Mouse (Mus musculus) midbrain, postnatal 0 days (tissue): ENCODE data around the gene Rnf144a. TPM values are rescaled to one million over a fixed set of nuclear protein-coding genes. Genes with fewer than 3 reads are reported as not detected.

Experiments
- ATAC-seq: fragments of 200-750 bp; cut with Nextera tagmentation; 2 replicates; pipeline ENCODE4 v1.8.0; 2017; ENCODE audit warnings: moderate number of reproducible peaks, mild to moderate bottlenecking, moderate TSS enrichment, moderate library complexity; ENCODE audit not compliant: low FRiP score
- DNase-seq: peaks from one replicate; pipeline ENCODE4 v3.0.0-alpha.2; 2015; ENCODE audit warnings: low spot score
- H3K27ac ChIP-seq: fragments of 300-500 bp; sonication (generic); 2 replicates; pipeline ENCODE4 v1.5.1; 2014; ENCODE audit warnings: low read depth, mild to moderate bottlenecking, low read length, mixed read lengths
- H3K27me3 ChIP-seq: fragments of 300-500 bp; sonication (generic); 2 replicates; pipeline ENCODE4 v1.6.1; 2014; ENCODE audit warnings: low read length, control low read depth, mixed read lengths; ENCODE audit not compliant: insufficient read depth
- H3K36me3 ChIP-seq: fragments of 300-500 bp; sonication (generic); 2 replicates; pipeline ENCODE4 v1.6.1; 2014; ENCODE audit warnings: low read length, control low read depth, mixed read lengths; ENCODE audit not compliant: insufficient read depth
- H3K4me1 ChIP-seq: fragments of 300-500 bp; sonication (generic); 2 replicates; pipeline ENCODE4 v1.6.1; 2014; ENCODE audit warnings: mild to moderate bottlenecking, control low read depth, antibody characterized with exemption, low read length, mixed read lengths; ENCODE audit not compliant: insufficient read depth
- H3K4me2 ChIP-seq: fragments of 300-500 bp; sonication (generic); 2 replicates; pipeline ENCODE4 v1.6.1; 2014; ENCODE audit warnings: low read depth, mild to moderate bottlenecking, low read length, mixed read lengths; ENCODE audit not compliant: poor library complexity, severe bottlenecking
- H3K4me3 ChIP-seq: fragments of 300-500 bp; sonication (generic); 2 replicates; pipeline ENCODE4 v1.5.1; 2014; ENCODE audit warnings: low read depth, mild to moderate bottlenecking, low read length, moderate library complexity
- H3K9ac ChIP-seq: fragments of 300-500 bp; sonication (generic); replicated peaks from 2 replicates; pipeline ENCODE4 v1.6.1; 2014; ENCODE audit warnings: mild to moderate bottlenecking, low read length, moderate library complexity, mixed read lengths; ENCODE audit not compliant: poor library complexity, severe bottlenecking
- H3K9me3 ChIP-seq: fragments of 300-500 bp; sonication (generic); 2 replicates; pipeline ENCODE4 v1.6.1; 2016; ENCODE audit warnings: low read length, control low read depth
- CTCF ChIP-seq: IDR thresholded peaks from 2 replicates; pipeline ENCODE4 v1.5.1; 2016; ENCODE audit warnings: antibody characterized with exemption, mild to moderate bottlenecking
- WGBS: fragments of 180-500 bp; shearing (Covaris S2); extraction: QIAGEN DNeasy Blood & Tissue Kit; methylation state at CpG from one replicate; pipeline ENCODE4 v1.1.7; 2014; 5-methylcytosine and 5-hydroxymethylcytosine counted together
- polyA plus RNA-seq: library from polyadenylated mRNA; unstranded; fragments of >200 nt; fragmentation: Nextera tagmentation; extraction: Ambion mirVana; gene quantifications from 2 replicates; pipeline ENCODE4 v1.2.1, GENCODE M21; 2015
- total RNA-seq: library from RNA; depleted of rRNA; stranded (reverse); fragments of >200 nt; gene quantifications from 2 replicates; pipeline ENCODE4 v1.2.3, GENCODE M21; 2014

Gene Rnf144a
- total and polyA plus RNA-seq, 2 experiments from 2014 or later: 22.0 to 32.0 TPM

DNA sequence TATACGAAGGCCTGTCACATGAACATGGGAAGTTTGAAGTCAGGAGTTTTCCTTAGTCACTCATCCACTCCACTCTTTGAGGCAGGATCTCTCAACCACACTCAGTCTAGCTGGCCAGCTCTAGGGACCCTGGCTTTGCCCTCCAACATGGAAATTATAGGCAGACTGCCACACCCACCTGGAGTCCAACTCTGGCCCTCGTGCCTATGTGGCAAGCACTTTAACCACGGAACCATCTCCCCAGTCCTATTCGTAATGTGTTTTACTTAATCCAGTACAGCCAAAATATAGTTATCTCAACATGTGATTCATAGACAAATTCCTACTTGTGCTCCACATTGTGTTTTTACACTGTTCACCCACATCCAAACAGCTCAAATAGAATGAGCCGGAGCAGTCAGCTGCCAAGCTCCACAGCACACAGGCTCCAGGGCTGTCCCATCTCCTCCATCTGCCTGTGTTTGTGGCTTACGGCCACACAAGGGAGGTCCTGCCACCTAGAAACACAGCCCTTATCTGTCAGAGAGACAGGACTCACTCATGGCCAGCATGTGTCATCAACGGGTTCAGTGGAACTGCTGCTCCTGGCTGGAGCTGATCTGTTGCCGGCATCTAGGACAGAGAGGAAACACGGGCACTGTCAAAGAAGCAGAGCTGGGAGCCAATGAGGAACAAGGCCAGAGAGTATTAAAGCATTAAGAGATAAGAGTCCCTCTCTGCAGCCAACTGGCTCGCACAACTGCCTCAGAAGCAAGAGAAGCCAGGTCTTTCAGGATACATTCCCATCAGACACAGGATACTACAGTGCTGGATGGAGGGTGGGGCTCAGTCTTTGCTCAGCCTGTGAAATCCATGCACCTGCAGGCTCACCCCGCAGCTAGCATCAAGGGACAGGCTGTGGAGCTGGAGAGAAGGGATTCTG is 10.0 kb downstream of the Rnf144a start:
- DNase-seq (no peak), ATAC-seq (no peak)
- H3K4me2 ChIP-seq: no peak overlapping the region

DNA sequence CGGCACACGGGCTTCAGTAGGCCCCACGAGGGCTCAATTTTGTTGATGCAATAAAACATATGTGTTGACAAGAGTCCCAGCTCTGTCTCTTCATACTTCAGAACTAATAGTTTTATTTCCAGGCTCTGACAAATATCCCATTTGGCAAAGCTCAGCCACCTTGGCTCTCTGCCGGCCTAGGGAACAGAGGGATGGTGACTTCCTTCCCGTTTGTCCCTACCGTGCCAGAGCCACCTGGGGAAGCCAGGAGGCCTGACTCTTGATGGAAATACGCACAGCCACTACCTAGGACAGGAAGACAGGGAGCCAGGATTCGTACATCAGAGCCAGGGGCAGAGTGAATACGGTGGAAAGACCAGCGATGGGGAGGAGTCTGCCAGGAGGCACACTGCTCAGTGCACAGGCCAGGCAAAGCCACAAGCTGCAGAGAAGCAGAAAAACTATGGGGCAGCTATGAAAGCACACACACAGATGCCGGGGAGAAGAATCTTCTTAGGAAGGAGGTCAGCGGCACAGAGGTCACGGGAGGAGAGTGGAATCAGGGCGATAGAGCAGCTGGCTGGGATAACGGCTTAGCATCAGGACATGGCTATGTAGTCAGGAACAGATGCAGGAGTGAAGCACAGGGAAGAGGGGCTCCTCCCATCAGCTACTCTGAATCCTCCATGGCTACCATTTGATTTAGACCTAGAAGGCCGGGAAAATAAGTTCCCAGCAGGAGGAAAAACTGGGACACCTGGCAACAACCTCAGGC is 11.5 kb downstream of the Rnf144a start:
- H3K27me3 ChIP-seq: no peaks in the 10 kb centered on the region
- H3K9ac ChIP-seq: no peak overlapping the region
- TF ChIP-seq CTCF: no peak
- H3K27ac ChIP-seq: no peak overlapping the region
- 88% methylated on average over 16 of the region's 16 CpGs for WGBS
- ATAC-seq (no peak), DNase-seq (no peak)
- H3K9me3 ChIP-seq: no peaks in the 10 kb centered on the region
- no peak overlapping the region for H3K4me3 ChIP-seq
- peaks cover 2% of the 10 kb centered on the region; the same call in 1 of the 2 replicates for H3K36me3 ChIP-seq
- H3K4me2 ChIP-seq: no peak overlapping the region
- H3K4me1 ChIP-seq: no peaks in the 10 kb centered on the region

More for the DNA sequence above, 10.0 kb downstream of the Rnf144a start:
- Histone ChIP-seq H3K9ac (no peak overlapping the region), H3K4me3 (no peak overlapping the region), H3K27me3 (no peaks in the 10 kb centered on the region), H3K9me3 (no peaks in the 10 kb centered on the region), H3K27ac (peak overlapping the region; percentile 59), H3K36me3 (peaks cover 4% of the 10 kb centered on the region; the same call in 1 of the 2 replicates), H3K4me1 (no peaks in the 10 kb centered on the region)
- no peak for TF ChIP-seq CTCF
- 77% methylated on average over 11 of the region's 11 CpGs for WGBS

DNA sequence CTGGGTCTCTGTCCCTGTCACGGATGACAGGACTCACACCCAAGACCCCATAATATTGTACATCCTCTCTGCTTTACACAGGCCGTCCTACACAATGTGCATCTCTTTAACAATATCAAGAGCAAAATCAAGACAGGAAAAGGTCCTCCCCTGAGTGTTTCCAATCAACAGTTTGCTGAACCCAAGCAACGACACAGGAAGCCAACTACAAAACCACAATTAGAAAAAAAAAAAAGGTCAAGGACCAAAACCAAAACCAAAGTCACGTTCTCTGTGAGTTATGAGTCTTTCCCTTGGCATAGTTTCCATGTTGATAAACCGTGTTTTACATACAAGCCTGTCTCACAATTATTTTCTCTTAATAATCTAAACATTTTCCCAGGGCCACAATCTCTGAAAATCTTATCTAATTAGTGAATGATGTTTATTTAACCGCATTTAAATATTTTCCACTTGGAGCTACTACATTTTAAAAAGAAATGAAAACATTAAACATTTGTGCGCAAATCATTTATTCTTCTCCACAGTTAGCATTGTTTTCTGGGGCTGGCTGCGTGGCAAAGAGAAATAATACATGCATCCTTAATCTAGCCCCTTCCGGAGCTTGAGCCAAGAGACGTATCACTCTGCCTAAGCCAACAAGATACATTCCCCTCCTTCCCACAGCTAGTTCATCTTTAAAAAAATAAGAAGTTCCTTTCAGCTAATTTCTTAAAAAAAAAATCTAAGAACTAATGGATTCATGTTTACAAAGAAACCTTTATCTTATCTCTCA is 13.2 kb downstream of the Rnf144a start:
- no peak for TF ChIP-seq CTCF
- Histone ChIP-seq H3K36me3 (no peaks in the 10 kb centered on the region; the same call in 1 of the 2 replicates), H3K27ac (no peak overlapping the region), H3K9me3 (no peaks in the 10 kb centered on the region), H3K27me3 (no peaks in the 10 kb centered on the region), H3K4me1 (no peaks in the 10 kb centered on the region), H3K4me3 (no peak overlapping the region), H3K4me2 (no peak overlapping the region), H3K9ac (no peak overlapping the region)
- DNase-seq (no peak), ATAC-seq (no peak)
- 83% methylated on average over 10 of the region's 10 CpGs for WGBS

DNA sequence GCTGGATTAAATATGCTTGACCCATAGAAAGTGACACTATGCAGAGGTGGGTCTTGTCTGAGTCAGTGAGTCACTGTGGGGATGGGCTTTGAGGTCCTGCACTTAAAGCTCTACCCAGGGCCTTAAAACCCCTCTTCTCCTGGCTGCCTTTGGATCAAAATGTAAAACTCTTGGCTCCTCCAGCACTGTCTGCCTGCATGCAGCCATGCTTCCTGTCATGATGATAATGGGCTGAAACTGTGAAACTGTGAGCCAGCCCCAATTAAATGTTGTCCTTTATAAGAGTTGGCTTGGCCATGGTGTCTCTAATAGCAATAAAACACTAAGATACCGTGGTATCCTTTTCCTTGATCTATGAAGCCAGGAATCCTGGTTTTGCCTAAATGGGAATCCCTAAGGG is 13.8 kb downstream of the Rnf144a start:
- no peaks in the 10 kb centered on the region for H3K27me3 ChIP-seq
- no peak overlapping the region for H3K27ac ChIP-seq
- ATAC-seq (no peak), DNase-seq (no peak)
- WGBS: 87% methylated on average over 1 of the region's 1 CpGs
- no peak overlapping the region for H3K4me3 ChIP-seq
- H3K4me1 ChIP-seq: no peaks in the 10 kb centered on the region
- H3K36me3 ChIP-seq: no peaks in the 10 kb centered on the region; the same call in 1 of the 2 replicates
- H3K4me2 ChIP-seq: no peak overlapping the region
- no peaks in the 10 kb centered on the region for H3K9me3 ChIP-seq
- H3K9ac ChIP-seq: no peak overlapping the region
- no peak for TF ChIP-seq CTCF

DNA sequence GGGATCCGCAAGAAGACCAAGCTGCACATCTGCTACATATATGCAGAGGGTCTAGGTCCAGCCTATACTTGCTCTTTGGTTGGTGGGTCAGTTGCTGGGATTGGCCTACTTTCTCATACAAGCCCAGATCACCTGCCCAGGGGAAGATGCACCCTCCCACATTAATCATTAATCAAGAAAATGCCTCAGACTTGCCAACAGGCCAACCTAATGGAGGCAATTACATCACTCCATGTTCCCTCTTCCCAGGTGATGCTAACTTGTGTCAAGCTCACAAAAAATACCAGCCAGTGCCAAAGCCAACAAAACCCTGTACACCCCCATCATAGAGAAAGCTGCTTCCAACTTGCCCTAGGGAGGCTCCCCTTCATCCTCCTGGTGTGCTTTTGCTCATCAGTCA is 14.3 kb downstream of the Rnf144a start:
- WGBS: 100% methylated on average over 1 of the region's 1 CpGs
- H3K4me3 ChIP-seq: no peak overlapping the region
- H3K9me3 ChIP-seq: no peaks in the 10 kb centered on the region
- no peaks in the 10 kb centered on the region for H3K4me1 ChIP-seq
- no peak overlapping the region for H3K27ac ChIP-seq
- no peaks in the 10 kb centered on the region; the same call in 1 of the 2 replicates for H3K36me3 ChIP-seq
- no peak overlapping the region for H3K4me2 ChIP-seq
- H3K9ac ChIP-seq: no peak overlapping the region
- ATAC-seq (no peak), DNase-seq (no peak)
- TF ChIP-seq CTCF: no peak
- no peaks in the 10 kb centered on the region for H3K27me3 ChIP-seq
